Mouse (Mus musculus) embryonic facial prominence, embryonic 13.5 days (tissue): Measurements from ENCODE around the gene Cyren. TPM values are rescaled to one million over a fixed set of nuclear protein-coding genes. Genes with fewer than 3 reads are reported as not detected.

Experiments used
- ATAC-seq: fragments of 200-750 bp; cut with Nextera tagmentation; 2 replicates; pipeline ENCODE4 v1.8.0; 2017; ENCODE audit warnings: low read depth; ENCODE audit not compliant: insufficient number of reproducible peaks, insufficient read depth, low FRiP score, low TSS enrichment
- H3K27ac ChIP-seq: fragments of 300-500 bp; sonication (generic); 2 replicates; pipeline ENCODE4 v1.5.1; 2015; ENCODE audit warnings: moderate library complexity, mild to moderate bottlenecking, inconsistent platforms
- H3K27me3 ChIP-seq: fragments of 300-500 bp; sonication (generic); 2 replicates; pipeline ENCODE4 v1.6.1; 2015; ENCODE audit warnings: mild to moderate bottlenecking, inconsistent platforms
- H3K36me3 ChIP-seq: fragments of 300-500 bp; sonication (generic); 2 replicates; pipeline ENCODE4 v1.6.1; 2015; ENCODE audit warnings: mild to moderate bottlenecking, inconsistent platforms
- H3K4me1 ChIP-seq: fragments of 300-500 bp; sonication (generic); 2 replicates; pipeline ENCODE4 v1.6.1; 2015; ENCODE audit warnings: inconsistent platforms
- H3K4me2 ChIP-seq: fragments of 300-500 bp; sonication (generic); 2 replicates; pipeline ENCODE4 v1.6.1; 2015; ENCODE audit warnings: moderate library complexity, mild to moderate bottlenecking, inconsistent platforms
- H3K4me3 ChIP-seq: fragments of 300-500 bp; sonication (generic); 2 replicates; pipeline ENCODE4 v1.5.1; 2015; ENCODE audit warnings: mild to moderate bottlenecking, inconsistent platforms
- H3K9ac ChIP-seq: fragments of 300-500 bp; sonication (generic); 2 replicates; pipeline ENCODE4 v1.6.1; 2015; ENCODE audit warnings: mild to moderate bottlenecking, inconsistent platforms
- H3K9me3 ChIP-seq: fragments of 300-500 bp; sonication (generic); 2 replicates; pipeline ENCODE4 v1.6.1; 2016; ENCODE audit warnings: inconsistent platforms
- WGBS: fragments of 180-500 bp; shearing (Covaris S2); methylation state at CpG from one replicate; pipeline ENCODE4 v1.1.7; 2015; ENCODE audit warnings: mixed read lengths; 5-methylcytosine and 5-hydroxymethylcytosine counted together
- polyA plus RNA-seq: library from polyadenylated mRNA; unstranded; fragments of >200 nt; fragmentation: Nextera tagmentation; extraction: Ambion mirVana; gene quantifications from 2 replicates; pipeline ENCODE4 v1.2.1, GENCODE M21; 2015

Gene Cyren
- polyA plus RNA-seq, 1 experiment from 2014 or later = 20.4 TPM

DNA sequence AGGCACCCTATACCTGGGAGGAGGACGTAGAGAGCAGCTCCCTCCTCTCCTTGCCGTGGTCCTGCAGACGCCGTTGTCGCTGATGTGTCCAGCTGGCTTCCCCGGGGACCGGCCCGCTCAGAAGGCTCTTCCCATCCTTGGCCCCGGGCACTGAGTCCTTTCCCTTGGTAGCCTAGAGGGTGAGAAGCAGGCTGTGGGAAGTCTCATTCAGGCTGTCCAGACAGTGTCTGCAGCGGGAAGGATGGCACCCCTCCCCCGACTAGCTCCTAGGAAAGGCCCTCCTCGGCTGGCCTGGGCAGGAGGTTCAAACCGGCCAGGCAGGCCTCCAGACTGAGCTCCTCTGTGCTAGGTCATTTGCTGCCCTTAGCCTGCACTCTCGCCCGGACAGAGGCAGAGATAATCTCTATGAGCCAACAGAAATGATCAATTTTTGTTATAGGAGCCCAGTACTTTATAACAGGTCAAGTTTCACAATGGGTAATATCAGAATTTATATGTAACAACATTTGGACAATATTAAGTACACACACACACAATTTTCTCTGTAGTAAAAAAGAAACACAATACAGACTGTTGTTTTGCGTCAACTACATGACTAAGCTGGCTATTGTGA is 18.4 kb upstream of the Cyren start:
- H3K27me3 ChIP-seq = no peaks in the 10 kb centered on the region
- WGBS = 54% methylated on average over 16 of the region's 16 CpGs
- peaks cover 80% of the 10 kb centered on the region for H3K36me3 ChIP-seq
- H3K9me3 ChIP-seq = no peaks in the 10 kb centered on the region
- no peak overlapping the region for H3K9ac ChIP-seq
- no peak overlapping the region for H3K4me2 ChIP-seq
- H3K4me3 ChIP-seq = no peak overlapping the region
- no peak overlapping the region for H3K27ac ChIP-seq
- ATAC-seq = no peak
- H3K4me1 ChIP-seq = no peaks in the 10 kb centered on the region

DNA sequence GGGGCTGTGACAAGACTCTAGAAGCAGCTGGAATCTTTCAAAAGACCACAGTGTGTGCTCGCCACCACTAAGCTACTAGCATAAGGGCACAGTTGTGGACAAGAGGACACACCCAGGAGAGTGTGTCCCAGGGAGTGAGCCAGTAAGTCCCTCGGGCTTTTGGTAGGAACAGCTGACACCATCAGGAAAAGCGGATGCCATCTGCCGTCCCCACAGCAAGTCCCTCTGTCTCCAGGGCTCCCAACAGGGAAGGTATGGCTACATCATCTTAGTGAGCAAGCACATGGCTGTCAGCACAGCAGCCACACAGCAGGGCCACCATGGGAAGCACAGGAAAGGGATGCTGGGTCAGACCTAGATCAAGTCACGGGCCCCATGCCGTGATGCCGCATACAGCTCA is 17.7 kb upstream of the Cyren start:
- Histone ChIP-seq H3K36me3 (peaks cover 80% of the 10 kb centered on the region), H3K4me2 (no peak overlapping the region)
- no peak for ATAC-seq

DNA sequence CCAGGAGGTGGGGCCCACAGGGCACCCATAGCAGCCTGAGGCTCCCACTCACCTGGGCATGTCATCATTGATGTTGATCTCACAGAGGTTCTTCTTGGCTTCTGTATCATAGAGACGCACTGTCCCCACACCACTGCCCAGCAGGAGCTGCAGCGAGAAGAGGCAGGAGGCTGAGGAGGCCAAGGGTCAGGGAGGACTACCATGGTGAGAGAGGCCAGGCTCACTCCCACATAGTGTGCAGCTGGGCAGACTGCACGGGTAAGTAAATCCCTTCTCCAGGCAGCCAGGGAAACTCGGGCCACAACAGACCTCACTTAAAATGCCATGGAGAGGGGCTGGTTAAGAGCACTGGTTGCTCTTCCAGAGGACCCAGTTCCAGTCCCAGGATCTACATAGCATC is 11.3 kb upstream of the Cyren start:
- Histone ChIP-seq H3K27ac (no peak overlapping the region), H3K9me3 (no peaks in the 10 kb centered on the region), H3K9ac (peak overlapping the region; percentile 37; the same call in 1 of the 2 replicates), H3K4me2 (no peak overlapping the region), H3K4me1 (peaks cover 14% of the 10 kb centered on the region), H3K36me3 (peaks cover 92% of the 10 kb centered on the region), H3K4me3 (no peak overlapping the region), H3K27me3 (no peaks in the 10 kb centered on the region)
- 65% methylated on average over 4 of the region's 4 CpGs for WGBS
- ATAC-seq = no peak

More for the DNA sequence above, 17.7 kb upstream of the Cyren start:
- Histone ChIP-seq H3K9ac (0 out of 2 replicates have a peak overlapping the region, but pooled peaks have one; percentile 21), H3K4me1 (no peaks in the 10 kb centered on the region), H3K27ac (no peak overlapping the region), H3K27me3 (no peaks in the 10 kb centered on the region), H3K9me3 (no peaks in the 10 kb centered on the region), H3K4me3 (no peak overlapping the region)
- 85% methylated on average over 7 of the region's 7 CpGs for WGBS

DNA sequence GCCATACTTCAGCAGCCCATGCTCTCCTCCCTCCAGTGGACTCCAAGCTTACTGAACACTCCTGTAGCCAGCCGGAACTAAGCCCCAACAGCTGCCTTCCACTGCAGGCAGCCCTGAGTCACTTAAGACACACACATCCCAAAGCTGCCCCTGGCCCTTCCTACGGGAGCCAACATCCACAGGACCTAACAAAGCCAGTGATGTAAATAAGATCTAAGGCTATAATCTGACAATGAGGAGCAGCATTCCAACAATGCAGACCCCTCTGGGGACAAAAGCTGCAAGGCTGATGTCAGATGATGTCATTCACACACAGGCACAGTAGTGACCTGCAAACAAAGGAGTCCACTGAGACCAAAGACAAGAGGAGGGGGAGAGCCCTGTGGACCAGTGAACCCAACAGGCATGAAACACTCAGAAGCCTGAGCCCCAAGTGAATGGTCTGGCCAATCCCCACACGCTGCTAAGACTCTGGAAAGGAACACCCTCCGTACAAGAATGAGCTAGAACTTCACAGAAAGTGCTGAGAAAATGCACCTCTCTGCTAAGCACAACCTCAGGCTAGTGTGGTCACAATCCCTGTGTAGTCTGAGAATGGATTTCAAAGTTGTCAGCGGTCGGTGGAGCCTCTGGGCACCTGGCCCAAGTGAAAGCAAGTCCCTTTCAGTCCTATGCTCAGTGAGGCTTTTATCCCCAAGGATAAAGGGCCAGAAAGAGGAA is 9.4 kb upstream of the Cyren start:
- H3K9ac ChIP-seq = no peak overlapping the region
- peaks cover 14% of the 10 kb centered on the region for H3K4me1 ChIP-seq
- 59% methylated on average over 6 of the region's 6 CpGs for WGBS
- no peak overlapping the region for H3K4me3 ChIP-seq
- H3K27me3 ChIP-seq = no peaks in the 10 kb centered on the region
- peaks cover 91% of the 10 kb centered on the region for H3K36me3 ChIP-seq
- H3K27ac ChIP-seq = no peak overlapping the region; the same call in 1 of the 2 replicates
- ATAC-seq = no peak
- no peaks in the 10 kb centered on the region for H3K9me3 ChIP-seq
- no peak overlapping the region for H3K4me2 ChIP-seq

DNA sequence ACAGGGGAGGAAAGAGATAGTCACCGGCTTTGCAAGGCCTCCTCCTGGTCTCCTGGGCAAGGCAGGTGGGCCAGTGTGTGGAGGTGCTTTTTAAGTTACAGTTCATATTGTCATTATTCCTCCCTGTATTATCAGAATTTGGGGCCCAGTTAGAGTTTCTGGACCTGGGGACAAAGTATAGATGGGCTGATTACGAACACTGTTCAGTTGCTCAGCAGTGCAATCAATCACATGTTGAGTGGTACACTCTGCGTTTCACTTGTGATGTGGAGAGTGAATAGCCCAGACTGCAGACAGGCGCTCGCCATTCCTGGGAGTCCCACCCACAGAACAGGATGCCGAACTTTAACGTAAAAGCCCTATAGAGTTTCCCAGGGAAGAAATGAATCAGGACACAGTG is 6.9 kb upstream of the Cyren start:
- Histone ChIP-seq H3K27ac (no peak overlapping the region), H3K4me2 (no peak overlapping the region), H3K4me3 (no peak overlapping the region), H3K9ac (no peak overlapping the region), H3K36me3 (peaks cover 81% of the 10 kb centered on the region), H3K9me3 (no peaks in the 10 kb centered on the region), H3K27me3 (no peaks in the 10 kb centered on the region), H3K4me1 (peaks cover 14% of the 10 kb centered on the region)
- 87% methylated on average over 7 of the region's 7 CpGs for WGBS
- ATAC-seq = no peak

DNA sequence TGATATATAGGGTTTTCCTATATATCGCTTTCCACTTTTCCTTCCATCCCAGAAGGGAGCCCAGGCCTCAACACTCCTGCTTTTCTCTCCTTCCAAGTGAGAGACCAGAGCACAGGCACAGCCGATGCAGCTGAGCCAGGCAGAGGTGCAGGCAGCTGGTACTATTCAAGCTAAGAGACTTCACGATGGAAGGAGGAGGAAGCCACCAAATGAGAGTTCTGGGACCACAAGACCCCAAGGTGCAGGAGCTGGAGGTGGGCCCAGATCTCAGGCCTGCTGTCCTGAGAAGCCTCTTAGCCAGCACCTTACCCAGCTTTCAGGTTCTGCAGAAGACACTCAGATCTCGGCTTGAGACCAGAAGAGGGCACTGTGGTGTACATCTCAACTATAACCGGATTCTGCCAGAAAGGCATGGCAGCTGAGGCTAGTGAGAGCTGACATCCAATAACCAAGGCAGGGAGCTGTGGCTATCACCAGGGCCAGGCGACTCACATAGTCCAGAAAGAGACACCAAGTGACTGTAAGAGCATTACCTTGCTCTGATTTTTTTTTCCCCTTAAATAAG is 2.1 kb upstream of the Cyren start:
- Histone ChIP-seq H3K36me3 (peaks cover 51% of the 10 kb centered on the region), H3K9me3 (no peaks in the 10 kb centered on the region), H3K27ac (no peak overlapping the region), H3K4me3 (no peak overlapping the region), H3K4me1 (peaks cover 32% of the 10 kb centered on the region), H3K4me2 (no peak overlapping the region), H3K9ac (no peak overlapping the region), H3K27me3 (no peaks in the 10 kb centered on the region)
- ATAC-seq = no peak
- WGBS = 56% methylated on average over 6 of the region's 6 CpGs

DNA sequence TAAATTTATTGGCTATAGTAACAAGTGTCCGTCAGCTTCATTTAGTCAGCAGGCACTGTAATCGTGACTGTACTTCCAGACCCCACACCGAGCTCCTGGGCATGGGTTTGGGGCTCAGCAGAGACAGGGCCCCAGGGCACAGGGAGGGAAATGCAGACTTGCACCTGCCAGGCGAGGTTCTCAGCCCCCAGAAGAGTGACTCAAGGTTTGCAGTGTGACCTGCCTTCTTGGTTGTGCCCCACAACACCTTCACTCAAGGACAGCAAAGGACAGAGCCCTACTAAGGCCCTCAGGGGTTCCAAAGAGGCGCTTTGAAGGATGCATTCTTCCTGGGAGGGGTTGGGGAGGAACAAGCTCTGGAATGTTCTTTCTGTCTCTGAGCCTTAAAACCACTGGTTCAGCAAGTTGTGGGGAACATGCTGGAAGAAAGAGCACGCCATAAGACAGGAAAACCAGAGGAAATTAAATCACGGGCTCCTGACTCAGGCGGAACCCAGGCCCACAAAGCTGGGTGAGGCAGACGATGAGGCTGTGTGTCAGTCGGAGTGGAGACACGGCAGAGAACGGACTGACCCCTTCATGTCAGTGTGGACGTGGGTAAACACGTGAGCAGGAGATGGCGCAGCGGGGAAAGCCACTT is 1.4 kb upstream of the Cyren start:
- H3K4me2 ChIP-seq = no peak overlapping the region
- no peak for ATAC-seq
- WGBS = 75% methylated on average over 16 of the region's 16 CpGs
- H3K9me3 ChIP-seq = no peaks in the 10 kb centered on the region
- H3K27me3 ChIP-seq = no peaks in the 10 kb centered on the region
- no peak overlapping the region for H3K4me3 ChIP-seq
- peaks cover 39% of the 10 kb centered on the region for H3K4me1 ChIP-seq
- peak overlapping the region; percentile 98 for H3K27ac ChIP-seq
- H3K36me3 ChIP-seq = peaks cover 44% of the 10 kb centered on the region
- 0 out of 2 replicates have a peak overlapping the region, but pooled peaks have one; percentile 32 for H3K9ac ChIP-seq

DNA sequence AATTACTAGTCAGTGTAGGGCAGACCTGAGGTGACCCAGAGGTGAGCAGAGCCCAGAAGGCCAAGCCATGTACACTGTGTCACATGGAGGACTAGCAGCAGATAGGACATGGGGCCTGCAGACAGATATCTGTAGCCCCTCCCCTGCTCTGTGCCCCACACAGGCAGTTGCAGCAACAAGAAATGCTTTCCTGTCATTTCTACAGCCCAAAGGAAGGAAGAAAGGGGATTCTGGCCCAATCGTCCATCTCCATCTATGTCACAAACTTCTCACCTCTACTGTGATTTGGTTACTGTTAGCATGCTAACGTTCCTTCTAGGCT is 1.1 kb downstream of the Cyren start:
- no peak for ATAC-seq
- H3K4me3 ChIP-seq = peak overlapping the region; percentile 70
- H3K9ac ChIP-seq = peak overlapping the region; percentile 92
- H3K36me3 ChIP-seq = peaks cover 28% of the 10 kb centered on the region
- H3K4me2 ChIP-seq = peak overlapping the region; percentile 74
- no peaks in the 10 kb centered on the region for H3K9me3 ChIP-seq
- no peaks in the 10 kb centered on the region for H3K27me3 ChIP-seq
- H3K4me1 ChIP-seq = peaks cover 51% of the 10 kb centered on the region
- H3K27ac ChIP-seq = peak overlapping the region; percentile 98; the same call in 1 of the 2 replicates
- WGBS = 34% methylated on average over 2 of the region's 2 CpGs

DNA sequence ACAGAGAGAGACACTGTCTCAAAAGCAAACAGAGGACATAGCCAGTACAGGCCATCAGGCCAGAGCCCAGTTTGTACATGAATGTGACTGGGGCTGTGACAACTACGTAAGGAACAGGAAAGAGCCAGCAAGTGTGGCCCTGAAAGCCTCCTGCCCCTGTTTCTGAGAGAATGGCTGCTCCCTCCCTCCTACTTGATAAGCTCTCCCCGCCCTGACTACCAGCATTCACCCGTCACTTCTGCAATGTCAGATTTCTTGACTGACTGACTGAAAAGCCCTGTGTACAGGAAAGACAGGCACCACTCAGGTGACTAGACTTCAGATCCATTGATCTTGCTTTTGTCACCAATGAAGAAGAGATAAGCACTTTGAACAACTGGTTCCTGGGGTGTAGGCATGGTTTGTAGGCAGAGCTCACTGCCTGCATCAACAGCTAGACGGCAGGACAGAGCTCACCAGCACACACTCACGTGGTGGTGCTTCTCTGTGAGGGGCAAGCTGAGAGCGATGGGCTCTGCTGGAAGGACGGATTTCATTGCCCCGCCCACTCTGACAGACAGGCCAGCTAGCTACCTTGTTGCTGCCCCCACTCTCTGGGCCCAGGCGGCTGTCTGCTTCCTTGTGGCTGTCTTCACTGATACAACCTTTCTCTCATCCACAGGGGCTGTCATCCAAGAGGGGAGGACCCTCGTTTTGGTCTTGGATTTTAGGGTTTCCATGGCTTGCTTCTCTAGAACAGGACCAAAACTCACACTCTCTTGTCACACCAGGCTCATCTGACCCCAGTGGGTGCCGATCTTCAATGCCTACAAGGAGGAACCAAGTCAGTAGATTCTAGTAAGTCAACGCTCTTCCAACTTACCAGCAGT is 1.7 kb downstream of the Cyren start:
- WGBS = 57% methylated on average over 12 of the region's 12 CpGs
- peaks cover 53% of the 10 kb centered on the region for H3K4me1 ChIP-seq
- peak overlapping the region; percentile 74 for H3K4me2 ChIP-seq
- peak overlapping the region; percentile 92; the same call in 1 of the 2 replicates for H3K9ac ChIP-seq
- no peaks in the 10 kb centered on the region for H3K27me3 ChIP-seq
- H3K9me3 ChIP-seq = no peaks in the 10 kb centered on the region
- H3K4me3 ChIP-seq = peak overlapping the region; percentile 70; the same call in 1 of the 2 replicates
- ATAC-seq = no peak
- peaks cover 26% of the 10 kb centered on the region for H3K36me3 ChIP-seq
- peak overlapping the region; percentile 98; the same call in 1 of the 2 replicates for H3K27ac ChIP-seq

DNA sequence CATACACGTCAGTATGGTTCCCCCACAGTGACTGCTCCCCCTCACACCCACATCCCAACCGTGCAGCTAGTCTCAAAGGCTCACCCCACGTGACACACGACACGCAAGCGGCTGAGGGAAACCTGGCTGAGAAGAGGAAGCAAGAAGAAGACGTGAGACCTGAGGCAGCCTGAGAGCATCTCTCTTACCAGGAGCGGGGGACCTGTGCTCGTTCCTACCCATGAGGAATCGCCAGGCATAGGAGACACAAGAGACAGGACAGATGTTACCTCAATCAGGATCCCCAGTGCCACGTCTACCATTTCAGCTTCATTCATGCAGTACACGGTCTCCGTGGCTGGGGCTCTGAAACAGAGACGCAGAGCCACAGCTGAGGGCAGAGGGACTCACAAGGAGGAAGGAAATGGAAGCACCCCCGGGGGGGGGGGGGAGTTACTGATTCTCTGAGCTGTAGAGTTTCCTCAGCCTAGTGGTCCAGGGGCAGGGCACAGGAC is 2.5 kb downstream of the Cyren start:
- no peak overlapping the region for H3K4me2 ChIP-seq
- H3K9ac ChIP-seq = 0 out of 2 replicates have a peak overlapping the region, but pooled peaks have one; percentile 52
- peaks cover 17% of the 10 kb centered on the region for H3K36me3 ChIP-seq
- H3K4me3 ChIP-seq = no peak overlapping the region
- H3K4me1 ChIP-seq = peaks cover 62% of the 10 kb centered on the region
- no peak for ATAC-seq
- H3K27ac ChIP-seq = peak overlapping the region; percentile 69; the same call in 1 of the 2 replicates
- H3K27me3 ChIP-seq = no peaks in the 10 kb centered on the region
- 78% methylated on average over 15 of the region's 15 CpGs for WGBS
- no peaks in the 10 kb centered on the region for H3K9me3 ChIP-seq
